Mouse (Mus musculus) MEL (cell line): ENCODE results near the gene Foxo6. TPM values are rescaled to one million over a fixed set of nuclear protein-coding genes. Genes with fewer than 3 reads are reported as not detected.

ENCODE experiments used
- DNase-seq: peaks from one replicate; pipeline ENCODE4 v3.0.0; 2011; ENCODE audit warnings: low read depth, low spot score
- H3K27ac ChIP-seq: 2 replicates; pipeline ENCODE4 v1.5.1; 2012; ENCODE audit warnings: low read depth, mild to moderate bottlenecking, control low read depth, low read length, moderate library complexity; ENCODE audit not compliant: control insufficient read depth
- H3K27me3 ChIP-seq, 2 experiments: fragments of 150-350 bp in 1 of 2; sonication (generic) in 1 of 2; 2 replicates each; pipeline ENCODE4 v1.6.1; 2012; ENCODE audit warnings: low read length in 2 of 2, mild to moderate bottlenecking in 2 of 2, improper control_type of control experiment in 1 of 2, moderate library complexity in 1 of 2; ENCODE audit not compliant: insufficient read depth in 2 of 2, control insufficient read depth in 1 of 2
- H3K36me3 ChIP-seq, 2 experiments: 2 replicates each; pipeline ENCODE4 v1.6.1; 2012 to 2014; ENCODE audit warnings: low read length in 2 of 2, improper control_type of control experiment in 1 of 2, inconsistent platforms in 1 of 2, mild to moderate bottlenecking in 1 of 2; ENCODE audit not compliant: insufficient read depth in 2 of 2, control insufficient read depth in 1 of 2
- H3K4me1 ChIP-seq, 2 experiments: fragments of 150-350 bp in 1 of 2; sonication (generic) in 1 of 2; 2 replicates each; pipeline ENCODE4 v1.6.1; 2012; ENCODE audit warnings: low read length in 2 of 2, improper control_type of control experiment in 1 of 2, mild to moderate bottlenecking in 1 of 2; ENCODE audit not compliant: insufficient read depth in 2 of 2, control insufficient read depth in 1 of 2
- H3K4me3 ChIP-seq, 2 experiments: fragments of 150-350 bp in 1 of 2; sonication (generic) in 1 of 2; 2 replicates each; pipeline ENCODE4 v1.5.1; 2012; ENCODE audit warnings: low read depth in 2 of 2, low read length in 2 of 2, mild to moderate bottlenecking in 2 of 2, moderate library complexity in 2 of 2, control low read depth in 1 of 2, improper control_type of control experiment in 1 of 2; ENCODE audit not compliant: control insufficient read depth in 1 of 2, insufficient read depth in 1 of 2
- H3K79me2 ChIP-seq: 2 replicates; pipeline ENCODE4 v1.6.1; 2012; ENCODE audit warnings: mild to moderate bottlenecking, low read length, moderate library complexity; ENCODE audit not compliant: control insufficient read depth, poor library complexity, insufficient read depth
- H3K9ac ChIP-seq: 2 replicates; pipeline ENCODE4 v1.6.1; 2012; ENCODE audit warnings: low read depth, mild to moderate bottlenecking, control low read depth, low read length, moderate library complexity; ENCODE audit not compliant: control insufficient read depth, poor library complexity, severe bottlenecking
- H3K9me3 ChIP-seq: fragments of 150-350 bp; sonication (generic); replicated peaks from 2 replicates; pipeline ENCODE4 v1.6.1; 2012; ENCODE audit warnings: mild to moderate bottlenecking, low read length, improper control_type of control experiment, moderate library complexity; ENCODE audit not compliant: insufficient read depth
- BHLHE40 ChIP-seq: IDR thresholded peaks from 2 replicates; pipeline ENCODE4 v1.6.1; 2012; ENCODE audit warnings: low read depth, mild to moderate bottlenecking, inconsistent platforms, low read length, improper control_type of control experiment, borderline replicate concordance
- CHD1 ChIP-seq: IDR thresholded peaks from 2 replicates; pipeline ENCODE4 v1.6.1; 2012; ENCODE audit warnings: low read depth, mild to moderate bottlenecking, inconsistent platforms, low read length, improper control_type of control experiment
- CTCF ChIP-seq, 3 experiments: IDR thresholded peaks in 2 of 3; conservative IDR thresholded peaks in 1 of 3; 2 replicates each; pipeline ENCODE4 v1.5.1; 2011 to 2012; ENCODE audit warnings: low read length in 3 of 3, low read depth in 2 of 3, mild to moderate bottlenecking in 2 of 3, improper control_type of control experiment in 1 of 3, inconsistent platforms in 1 of 3, mixed read lengths in 1 of 3, moderate library complexity in 1 of 3; ENCODE audit not compliant: control insufficient read depth in 1 of 3, insufficient read depth in 1 of 3, poor library complexity in 1 of 3, severe bottlenecking in 1 of 3
- ETS1 ChIP-seq: IDR thresholded peaks from 2 replicates; pipeline ENCODE4 v1.6.1; 2012; ENCODE audit warnings: low read depth, mild to moderate bottlenecking, inconsistent platforms, low read length, improper control_type of control experiment, moderate library complexity
- GABPA ChIP-seq: IDR thresholded peaks from 2 replicates; pipeline ENCODE4 v1.6.1; 2012; ENCODE audit warnings: low read depth, mild to moderate bottlenecking, inconsistent platforms, low read length, improper control_type of control experiment, moderate library complexity
- HCFC1 ChIP-seq: IDR thresholded peaks from 2 replicates; pipeline ENCODE4 v1.6.1; 2012; ENCODE audit warnings: low read depth, mild to moderate bottlenecking, inconsistent platforms, low read length, improper control_type of control experiment, moderate library complexity
- JUND ChIP-seq: IDR thresholded peaks from 2 replicates; pipeline ENCODE4 v1.6.1; 2011; ENCODE audit warnings: low read depth, mild to moderate bottlenecking, improper control_type of control experiment, low read length
- KAT2A ChIP-seq: conservative IDR thresholded peaks from 2 replicates; pipeline ENCODE4 v1.6.1; 2012; ENCODE audit warnings: low read depth, low read length, improper control_type of control experiment, inconsistent platforms
- MYB ChIP-seq: IDR thresholded peaks from 2 replicates; pipeline ENCODE4 v1.6.1; 2011; ENCODE audit warnings: mild to moderate bottlenecking, low read depth, low read length, improper control_type of control experiment
- MYC ChIP-seq: IDR thresholded peaks from 2 replicates; pipeline ENCODE4 v1.6.1; 2011; ENCODE audit warnings: low read depth, mild to moderate bottlenecking, low read length, improper control_type of control experiment, moderate library complexity
- NELFE ChIP-seq: IDR thresholded peaks from 2 replicates; pipeline ENCODE4 v1.6.1; 2011; ENCODE audit warnings: low read depth, low read length, improper control_type of control experiment
- POLR2A ChIP-seq, 2 experiments: IDR thresholded peaks; 2 replicates each; pipeline ENCODE4 v1.6.1; 2011 to 2012; ENCODE audit warnings: low read length in 2 of 2, mild to moderate bottlenecking in 2 of 2, control low read depth in 1 of 2, improper control_type of control experiment in 1 of 2, low read depth in 1 of 2, moderate library complexity in 1 of 2; ENCODE audit not compliant: control insufficient read depth in 1 of 2, insufficient read depth in 1 of 2, poor library complexity in 1 of 2
- POLR2AphosphoS2 ChIP-seq: IDR thresholded peaks from 2 replicates; pipeline ENCODE4 v1.6.1; 2011; ENCODE audit warnings: low read length, improper control_type of control experiment
- RCOR1 ChIP-seq: IDR thresholded peaks from 2 replicates; pipeline ENCODE4 v1.6.1; 2012; ENCODE audit warnings: low read depth, mild to moderate bottlenecking, inconsistent platforms, low read length, improper control_type of control experiment
- SIN3A ChIP-seq: IDR thresholded peaks from 2 replicates; pipeline ENCODE4 v1.6.1; 2012; ENCODE audit warnings: low read length, improper control_type of control experiment, inconsistent platforms
- TAL1 ChIP-seq: IDR thresholded peaks from 2 replicates; pipeline ENCODE4 v1.6.1; 2012; ENCODE audit warnings: mild to moderate bottlenecking, inconsistent platforms, low read length, moderate library complexity, mixed read lengths
- TBP ChIP-seq: IDR thresholded peaks from 2 replicates; pipeline ENCODE4 v1.8.0; 2011; ENCODE audit warnings: low read depth, low read length, improper control_type of control experiment
- UBTF ChIP-seq: IDR thresholded peaks from 2 replicates; pipeline ENCODE4 v1.6.1; 2012; ENCODE audit warnings: low read depth, mild to moderate bottlenecking, inconsistent platforms, low read length, improper control_type of control experiment, moderate library complexity, borderline replicate concordance; ENCODE audit not compliant: insufficient read depth
- USF1 ChIP-seq: IDR thresholded peaks from 2 replicates; pipeline ENCODE4 v1.6.1; 2014; ENCODE audit warnings: low read depth, mild to moderate bottlenecking, inconsistent platforms, low read length, improper control_type of control experiment, moderate library complexity
- USF2 ChIP-seq, 2 experiments: IDR thresholded peaks; 2 replicates each; pipeline ENCODE4 v1.6.1; 2011 to 2012; ENCODE audit warnings: improper control_type of control experiment in 2 of 2, low read length in 2 of 2, borderline replicate concordance in 1 of 2, inconsistent platforms in 1 of 2, low read depth in 1 of 2, mild to moderate bottlenecking in 1 of 2; ENCODE audit not compliant: insufficient read depth in 1 of 2
- ZKSCAN1 ChIP-seq: IDR thresholded peaks from 2 replicates; pipeline ENCODE4 v1.6.1; 2012; ENCODE audit warnings: low read depth, mild to moderate bottlenecking, inconsistent platforms, low read length, improper control_type of control experiment, moderate library complexity
- ZMIZ1 ChIP-seq: IDR thresholded peaks from 2 replicates; pipeline ENCODE4 v1.6.1; 2012; ENCODE audit warnings: low read depth, mild to moderate bottlenecking, inconsistent platforms, low read length, improper control_type of control experiment, moderate library complexity
- ZNF384 ChIP-seq: IDR thresholded peaks from 2 replicates; pipeline ENCODE4 v1.6.1; 2012; ENCODE audit warnings: low read depth, mild to moderate bottlenecking, inconsistent platforms, low read length, improper control_type of control experiment
- polyA plus RNA-seq, 2 experiments: library from polyadenylated mRNA; stranded (reverse) in 1 of 2; unstranded in 1 of 2; fragments of >175 nt in 1 of 2; fragments of >200 nt in 1 of 2; gene quantifications; 2 replicates each; pipeline versions ENCODE4 v1.2.1 to v1.2.4; 2012; ENCODE audit warnings: low replicate concordance in 2 of 2, low read depth in 1 of 2; ENCODE audit not compliant: insufficient read length in 2 of 2, insufficient read depth in 1 of 2, missing spikeins in 1 of 2
- total RNA-seq: library from RNA; depleted of rRNA; stranded (reverse); fragments of 300-350 nt; gene quantifications from 2 replicates; pipeline ENCODE4 v1.2.3, GENCODE M21; 2012

Foxo6 gene
- total and polyA plus RNA-seq, 3 experiments = 0.31 to 3.4 TPM; not detected in 1

DNA sequence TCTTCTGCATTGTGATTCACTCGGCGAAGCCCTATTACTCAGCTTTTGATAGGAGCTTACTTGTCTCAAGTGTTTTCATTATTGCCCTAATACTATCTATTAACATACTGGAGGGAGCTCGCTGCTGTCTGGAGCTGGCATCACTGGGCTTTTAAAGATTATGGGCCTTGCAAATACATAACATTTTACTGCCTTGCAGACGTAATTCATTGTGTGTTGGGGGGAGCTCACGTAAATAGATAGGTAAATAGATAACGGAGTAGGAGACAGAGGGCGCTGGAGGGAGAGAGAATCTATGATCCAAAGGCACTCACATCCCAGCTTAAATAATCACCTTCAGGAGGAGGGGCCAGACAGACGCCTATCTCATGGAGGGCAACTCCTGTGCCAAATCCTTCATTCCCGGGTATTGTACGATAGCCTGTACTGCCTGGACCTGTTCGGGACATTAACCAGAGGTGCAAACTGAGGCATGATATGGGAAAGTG lies 45.8 kb upstream of the Foxo6 start:
- H3K36me3 ChIP-seq = no peaks in the 10 kb centered on the region
- H3K79me2 ChIP-seq = no peaks in the 10 kb centered on the region
- TF ChIP-seq GABPA (no peak), HCFC1 (no peak), POLR2AphosphoS2 (no peak), ETS1 (no peak), NELFE (no peak), SIN3A (no peak), TAL1 (no peak)
- no peaks in the 10 kb centered on the region for H3K9me3 ChIP-seq
- H3K27ac ChIP-seq = no peak overlapping the region
- H3K9ac ChIP-seq = no peak overlapping the region
- H3K27me3 ChIP-seq = no peaks in the 10 kb centered on the region; a peak in 1 of 4 replicates
- H3K4me1 ChIP-seq = no peaks in the 10 kb centered on the region
- no peak overlapping the region for H3K4me3 ChIP-seq
- DNase-seq = no peak

DNA sequence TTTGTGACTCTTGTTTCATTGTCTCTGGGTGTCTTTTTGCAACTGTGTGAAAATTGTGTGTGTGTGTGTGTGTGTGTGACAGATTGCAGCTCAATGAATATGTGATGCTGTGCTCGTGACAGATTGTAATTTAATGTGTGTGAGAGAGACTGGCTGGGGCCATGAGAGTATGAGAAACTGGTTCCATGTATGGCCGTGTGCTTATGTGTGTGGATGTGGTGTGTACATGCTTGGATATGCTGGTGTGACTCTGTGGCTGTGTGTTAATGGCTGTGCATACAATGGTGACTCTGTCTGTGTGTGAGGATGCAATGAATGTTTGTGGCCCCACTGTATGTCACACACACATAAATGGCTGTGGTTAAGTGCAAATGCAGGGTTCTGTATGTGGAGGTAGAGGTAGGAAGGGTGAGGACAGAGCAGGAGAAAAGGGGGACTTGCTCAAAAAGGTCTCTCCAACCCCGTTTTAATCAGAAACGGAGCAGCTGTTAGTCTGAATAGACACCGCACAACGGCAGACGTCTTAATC lies 45.3 kb upstream of the Foxo6 start:
- no peak overlapping the region for H3K9ac ChIP-seq
- no peaks in the 10 kb centered on the region for H3K36me3 ChIP-seq
- TF ChIP-seq MYC (no peak), MYB (no peak), TBP (no peak), ZMIZ1 (no peak), GABPA (no peak), KAT2A (no peak), JUND (no peak), UBTF (no peak), CTCF (IDR thresholded peaks at IDR 0.05 in 2 of 3, conservative IDR thresholded peaks at IDR 0.05 in 1 of 3; ENCODE audit: control insufficient read depth in 1 of 3, insufficient read depth in 1 of 3, low read depth in 2 of 3, low read length in 3 of 3, poor library complexity in 1 of 3, severe bottlenecking in 1 of 3) (no peak), BHLHE40 (no peak), USF1 (no peak), USF2 (IDR thresholded peaks at IDR 0.05; ENCODE audit: borderline replicate concordance in 1 of 2, insufficient read depth in 1 of 2, low read depth in 1 of 2, low read length in 2 of 2) (no peak), ZKSCAN1 (no peak), TAL1 (no peak), ZNF384 (no peak), HCFC1 (no peak), RCOR1 (no peak), CHD1 (no peak), SIN3A (no peak), POLR2A (IDR thresholded peaks at IDR 0.05; ENCODE audit: control insufficient read depth in 1 of 2, insufficient read depth in 1 of 2, low read depth in 1 of 2, low read length in 2 of 2, poor library complexity in 1 of 2) (no peak)
- no peaks in the 10 kb centered on the region; a peak in 1 of 4 replicates for H3K27me3 ChIP-seq
- no peak for DNase-seq
- no peaks in the 10 kb centered on the region for H3K9me3 ChIP-seq
- H3K4me3 ChIP-seq = no peak overlapping the region
- H3K4me1 ChIP-seq = no peaks in the 10 kb centered on the region
- no peak overlapping the region for H3K27ac ChIP-seq
- H3K79me2 ChIP-seq = no peaks in the 10 kb centered on the region
